Mouse (Mus musculus): Measurements from ENCODE around the gene Gm17577. TPM values are rescaled to one million over a fixed set of nuclear protein-coding genes. Genes with fewer than 3 reads are reported as not detected.

Gene Gm17577
- not detected in 2 replicates for polyA plus RNA-seq (2012; rRNA removed)

DNA sequence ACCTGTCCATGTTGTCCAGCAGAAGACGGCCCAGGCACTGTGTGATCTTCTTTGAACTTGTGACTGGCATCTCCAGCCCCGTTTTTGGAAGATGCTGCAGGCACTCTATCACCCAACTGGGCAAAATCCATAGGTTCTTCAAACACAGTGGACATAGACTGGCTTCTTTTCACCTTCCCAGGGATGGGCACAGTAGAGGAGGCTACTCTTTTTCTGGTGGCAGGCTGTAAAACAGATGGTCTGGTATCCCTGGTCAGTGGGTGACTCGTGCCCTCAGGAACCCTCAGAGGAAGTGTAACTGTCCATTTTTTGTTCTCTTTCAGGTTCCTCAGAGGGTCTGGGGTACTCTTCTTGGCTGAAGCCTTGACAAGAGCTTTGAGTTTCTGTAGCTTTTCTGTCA, at the start of gene Gm17577:
Gene Gm17577, minus strand, starts transcription at position 101 of the 400 bp plus-strand sequence.

DNA sequence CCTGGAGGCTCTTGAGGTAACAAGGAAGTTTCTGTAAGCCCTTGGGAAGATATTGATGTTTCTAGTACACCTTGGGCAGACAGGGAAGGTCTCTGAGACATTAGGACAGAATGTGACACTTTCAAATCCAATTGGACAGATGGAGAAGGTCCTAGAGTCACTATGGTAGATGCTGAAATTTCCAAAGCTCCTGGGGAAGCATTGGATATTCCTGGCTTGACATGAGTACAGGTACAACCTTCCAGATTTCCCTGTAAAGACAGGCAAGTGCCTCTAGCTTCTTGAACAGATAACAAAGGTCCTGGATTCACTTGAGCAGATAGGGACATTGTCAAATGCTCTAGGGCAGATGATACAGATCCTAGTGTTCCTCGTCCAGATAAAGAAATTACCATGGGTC, 24.3 kb downstream of the Gm17577 start, which contains the start of gene Srsx:
Gene Srsx, minus strand, starts transcription at position 101 of the 400 bp plus-strand sequence.

Other genes starting within 250 kb of the Gm17577 start
- not detected in 2 replicates for gene Gm17521, start 217.2 kb downstream of the Gm17577 start, polyA plus RNA-seq (2012; rRNA removed)
- 0.41 TPM in 2 replicates for gene Cldn34c1, start 143.4 kb downstream of the Gm17577 start, polyA plus RNA-seq (2012; rRNA removed)
- not detected in 2 replicates for gene Srsx, start 24.4 kb downstream of the Gm17577 start, polyA plus RNA-seq (2012; rRNA removed)